Mouse (Mus musculus): Measurements from ENCODE around the gene Eif3i.

DNA sequence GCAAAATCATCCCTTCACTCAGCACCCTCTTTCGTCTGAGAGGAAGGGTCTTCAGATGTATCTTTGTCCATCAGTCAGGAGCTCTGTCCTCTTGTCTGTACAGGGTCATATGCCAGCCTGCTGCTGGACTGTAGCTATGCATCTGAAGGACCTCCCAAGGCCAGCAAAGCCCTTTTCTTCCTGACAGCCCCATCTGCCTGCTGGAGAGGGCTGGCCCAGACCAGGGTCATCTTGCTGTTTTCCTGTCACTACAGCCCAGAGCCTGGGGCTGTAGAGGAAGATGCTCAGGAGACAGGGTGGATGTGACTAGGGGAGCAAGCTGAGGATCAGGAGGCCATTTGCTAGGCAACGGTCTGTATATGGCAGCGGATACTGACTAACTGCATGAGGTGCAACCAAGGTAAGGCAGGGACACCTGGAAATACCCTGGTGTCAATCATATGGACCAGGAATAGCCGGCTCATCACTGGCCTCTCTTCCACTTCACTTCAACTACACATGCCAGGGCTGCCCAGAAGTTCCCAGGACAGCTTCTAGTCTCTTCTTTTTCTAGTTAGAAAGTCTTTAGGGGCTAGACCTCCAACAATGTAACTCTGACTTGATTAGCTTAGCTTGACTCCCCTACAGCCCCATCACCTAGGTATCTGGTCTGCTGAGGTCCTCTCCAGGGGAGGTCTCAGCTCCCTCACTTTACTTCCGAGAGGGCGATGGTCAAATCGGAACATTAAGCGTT lies 22.5 kb upstream of the Eif3i start:
- no peak for TF ChIP-seq MEF2A (IDR thresholded peaks at IDR 0.05; ENCODE audit: extremely low read depth, insufficient replicate concordance, low read depth, low read length, poor library complexity, severe bottlenecking)
- no peak for TF ChIP-seq ETS1 (IDR thresholded peaks at IDR 0.05; ENCODE audit: low read depth, low read length)
- TF ChIP-seq EP300 (IDR thresholded peaks at IDR 0.05; ENCODE audit: low read depth in 1 of 2, low read length in 2 of 2) = no peak
- TF ChIP-seq POLR2A (IDR thresholded peaks at IDR 0.05; ENCODE audit: control insufficient read depth in 1 of 2, insufficient read depth in 1 of 2, low read depth in 1 of 2, low read length in 2 of 2, poor library complexity in 1 of 2) = no peak
- no peak for TF ChIP-seq ZNF384 (IDR thresholded peaks at IDR 0.05; ENCODE audit: low read depth, low read length)
- no peak for TF ChIP-seq CTCF (IDR thresholded peaks at IDR 0.05 in 2 of 3, conservative IDR thresholded peaks at IDR 0.05 in 1 of 3; ENCODE audit: control insufficient read depth in 1 of 3, insufficient read depth in 1 of 3, low read depth in 2 of 3, low read length in 3 of 3, poor library complexity in 1 of 3, severe bottlenecking in 1 of 3)
- TF ChIP-seq ELF1 (IDR thresholded peaks at IDR 0.05; ENCODE audit: low read depth, low read length) = no peak
- no peak for TF ChIP-seq TAL1 (IDR thresholded peaks at IDR 0.05; ENCODE audit: low read length)
- TF ChIP-seq MXI1 (IDR thresholded peaks at IDR 0.05; ENCODE audit: low read depth, low read length) = no peak; the same call in 1 of the 2 replicates
- TF ChIP-seq SMC3 (IDR thresholded peaks at IDR 0.05; ENCODE audit: low read depth, low read length) = no peak
